Mouse (Mus musculus): ENCODE data around the gene Ms4a10. TPM values are rescaled to one million over a fixed set of nuclear protein-coding genes. Genes with fewer than 3 reads are reported as not detected.

Gene Ms4a10
- not detected for total RNA-seq (2021)
- long read RNA-seq, result 0 reads

DNA sequence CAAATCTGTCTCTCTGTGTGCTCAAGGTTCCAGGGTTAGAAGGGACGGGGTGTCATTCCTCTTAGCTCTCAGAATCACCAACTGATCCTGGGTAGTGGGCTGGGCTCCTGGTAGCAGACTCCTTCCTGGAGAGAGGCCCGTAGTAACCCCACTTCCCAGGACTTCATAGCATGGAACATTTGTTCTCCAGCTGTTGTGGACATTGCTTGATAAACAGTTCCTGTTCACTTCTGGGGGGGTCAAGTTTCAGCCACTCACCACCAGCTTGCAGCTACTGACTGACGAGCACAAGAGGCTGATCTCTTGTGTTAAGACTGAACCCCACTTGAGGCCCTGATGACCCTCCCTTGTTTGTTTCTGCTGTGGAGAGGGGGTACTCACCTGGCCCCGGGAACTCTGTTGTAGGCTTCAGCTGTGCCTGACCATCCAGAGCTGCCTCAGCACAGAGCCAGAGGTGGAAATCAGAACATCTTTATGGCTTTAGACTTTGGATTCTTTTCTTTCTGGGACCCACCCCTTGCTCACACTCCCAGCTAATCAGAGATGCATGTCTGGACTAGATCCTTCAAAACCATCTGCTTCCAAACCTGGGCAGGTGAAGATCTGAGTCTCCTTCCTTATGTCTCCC is at the start of gene Ms4a10:
Ms4a10 (minus strand) TSS at position 433 of the 628 bp plus-strand sequence.
- no peak for DNase-seq (ENCODE audit: low spot score in 2 of 2)

DNA sequence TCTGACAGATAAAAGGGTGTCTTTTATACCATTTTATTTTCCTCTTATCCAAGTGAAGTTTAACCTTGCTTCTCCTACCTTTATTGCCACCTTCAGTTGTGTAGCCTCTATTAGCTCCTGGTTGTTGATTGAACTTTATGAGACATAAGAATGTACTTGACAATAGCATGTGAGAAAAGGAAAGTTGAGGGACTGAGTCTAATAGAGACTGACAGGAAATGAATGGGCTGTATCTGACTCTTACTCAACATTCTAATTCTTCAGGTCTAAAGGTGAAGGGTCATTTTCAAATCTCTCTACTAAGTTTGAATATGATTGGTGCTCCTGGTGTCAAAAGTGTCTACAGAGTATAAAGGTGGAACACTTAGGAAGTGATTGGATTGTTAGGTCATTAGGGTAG is 47.9 kb upstream of the Ms4a10 start:
- no peak for DNase-seq (ENCODE audit: low spot score in 2 of 2)

DNA sequence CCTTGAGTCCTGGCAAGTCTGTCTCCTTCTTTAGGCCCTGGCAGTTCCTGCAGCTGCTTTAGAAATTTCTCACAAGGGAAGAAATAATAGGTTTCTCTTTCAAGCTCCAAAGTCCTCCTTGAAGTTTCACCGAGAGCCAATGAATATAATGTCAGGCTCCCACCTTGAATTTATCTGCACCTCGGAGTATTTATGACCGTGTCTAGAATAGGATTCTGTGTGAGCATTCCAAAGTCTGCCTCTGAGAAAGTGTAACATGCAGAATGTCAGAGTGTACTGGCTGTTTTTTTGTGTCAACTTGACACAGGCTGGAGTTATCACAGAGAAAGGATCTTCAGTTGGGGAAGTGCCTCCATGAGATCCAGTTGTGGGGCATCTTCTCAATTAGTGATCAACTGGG is 43.4 kb upstream of the Ms4a10 start, which contains the start of gene Ms4a18:
Ms4a18 (minus strand) TSS at position 141 of the 400 bp plus-strand sequence.
- DNase-seq (ENCODE audit: low spot score in 2 of 2), result no peak

DNA sequence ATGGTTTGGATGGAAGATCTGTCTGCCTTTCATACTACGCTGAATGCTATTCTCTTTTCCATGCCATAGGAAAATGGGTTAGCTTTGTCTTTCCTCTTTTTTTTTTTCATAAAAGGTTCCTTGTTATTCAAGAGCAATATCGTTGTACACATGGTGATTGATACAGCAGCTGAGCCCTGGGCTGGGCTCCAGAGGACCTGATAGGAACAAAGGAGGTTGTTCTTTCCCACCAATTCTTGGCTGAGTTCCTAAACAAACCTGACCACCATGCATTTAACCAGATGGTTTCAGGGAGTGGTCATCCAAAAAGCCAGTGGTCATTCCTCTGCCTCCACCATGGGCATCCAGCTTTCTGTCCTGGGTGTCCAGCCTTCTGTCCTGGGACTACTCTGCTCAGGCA is 42.8 kb upstream of the Ms4a10 start:
- DNase-seq (ENCODE audit: low spot score in 2 of 2), result no peak

DNA sequence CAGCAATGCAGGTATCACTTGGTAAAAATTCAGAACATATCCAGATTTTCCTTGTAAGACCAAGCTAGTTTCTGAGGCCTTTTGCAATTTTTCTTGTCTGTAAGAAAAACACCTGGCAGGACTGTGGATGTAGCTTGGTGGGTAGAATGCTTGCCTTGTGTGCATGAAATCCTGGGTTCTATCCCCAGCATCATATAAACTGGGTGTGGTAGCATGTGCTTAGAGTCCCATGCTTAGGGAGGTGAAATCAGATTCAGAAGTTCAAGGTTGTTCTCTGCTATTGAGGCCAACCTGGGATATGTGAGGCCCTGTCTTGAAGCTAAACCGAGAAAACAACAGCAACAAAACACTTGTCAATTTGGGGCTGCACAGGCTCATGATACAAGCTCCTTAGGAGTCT is 41.5 kb upstream of the Ms4a10 start:
- no peak for DNase-seq (ENCODE audit: low spot score in 2 of 2)

DNA sequence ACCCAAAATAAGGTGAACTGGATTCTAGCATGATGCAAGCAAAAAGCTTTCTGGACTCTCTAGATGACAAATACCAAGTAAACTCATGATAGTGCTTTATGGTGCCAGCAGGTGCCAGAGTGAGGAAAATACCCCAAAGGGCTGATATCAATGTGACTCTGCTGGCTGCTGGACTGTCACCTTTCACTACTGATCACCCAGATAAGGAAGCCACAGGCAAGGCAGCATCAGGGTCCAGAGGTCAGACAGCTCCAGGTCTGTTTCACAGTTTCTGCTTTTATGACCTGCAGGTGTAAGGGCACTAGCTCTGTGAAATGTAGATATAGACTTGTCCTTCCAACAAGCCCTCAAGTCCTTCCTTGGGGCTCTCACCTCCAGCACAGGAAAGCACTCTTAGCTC is 41.0 kb upstream of the Ms4a10 start:
- no peak for DNase-seq (ENCODE audit: low spot score in 2 of 2)

DNA sequence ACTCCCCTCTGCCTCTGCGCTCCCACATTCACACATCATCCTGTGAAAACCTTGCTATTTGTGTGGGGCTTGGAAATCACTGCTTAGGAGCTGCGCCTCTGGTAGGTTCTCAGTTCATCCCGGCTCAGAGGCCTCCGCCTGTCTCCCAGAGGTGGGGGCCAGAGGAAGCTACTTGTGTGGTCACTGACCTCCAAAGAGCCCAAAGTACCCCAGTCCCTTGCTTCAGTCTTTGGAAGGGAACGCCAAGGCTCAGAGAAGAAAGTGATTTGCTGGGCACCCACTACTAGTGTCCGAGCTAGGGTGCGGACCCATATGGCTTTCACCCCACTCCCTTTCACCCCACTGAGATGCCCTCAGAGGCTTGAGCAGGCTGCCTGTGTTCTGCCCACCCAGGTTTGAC is 18.7 kb upstream of the Ms4a10 start, which contains the start of gene Ms4a15:
Ms4a15 (minus strand) TSS at position 101 of the 400 bp plus-strand sequence.
- no peak for DNase-seq (ENCODE audit: low spot score in 2 of 2)

DNA sequence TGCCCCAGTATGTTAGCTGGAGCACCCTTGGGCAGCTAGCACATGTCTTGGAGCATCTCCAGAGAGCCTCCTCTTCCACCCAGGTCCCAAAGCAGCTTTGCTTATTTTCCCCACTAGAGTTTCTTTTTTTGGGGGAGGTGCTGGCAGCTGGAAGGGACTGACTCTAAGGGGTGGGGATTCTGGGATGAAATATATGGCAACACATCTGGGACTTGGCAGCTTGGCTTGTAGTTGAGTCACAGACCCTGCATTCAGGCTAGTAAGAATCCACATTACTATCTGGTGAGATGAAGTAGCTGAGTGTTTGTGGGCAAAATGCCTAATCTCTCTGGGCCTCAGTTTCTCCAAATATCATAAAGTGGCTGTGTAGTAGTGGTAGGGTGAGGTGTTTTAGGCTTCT is 17.4 kb upstream of the Ms4a10 start:
- no peak for DNase-seq (ENCODE audit: low spot score in 2 of 2)

DNA sequence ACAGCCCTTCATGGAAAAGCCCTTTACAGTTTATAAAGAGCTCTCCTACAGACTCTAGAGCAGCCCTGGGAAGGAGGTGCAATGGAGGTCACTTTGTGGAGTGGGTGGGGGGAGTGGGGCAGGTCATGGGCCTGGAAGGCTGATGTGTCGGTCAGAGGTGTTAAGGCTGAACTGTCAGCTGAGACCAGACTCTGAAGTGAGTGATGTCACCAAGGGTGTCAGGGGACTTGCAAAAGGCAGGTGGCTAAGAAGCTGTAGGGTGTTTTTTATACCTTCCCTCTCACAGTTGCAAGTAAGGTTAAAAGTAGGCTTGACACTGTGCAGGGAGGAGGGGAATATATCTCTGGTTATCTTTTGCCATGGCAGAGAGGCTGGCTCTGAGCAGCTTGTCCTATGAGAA is 16.3 kb upstream of the Ms4a10 start:
- no peak for DNase-seq (ENCODE audit: low spot score in 2 of 2)

DNA sequence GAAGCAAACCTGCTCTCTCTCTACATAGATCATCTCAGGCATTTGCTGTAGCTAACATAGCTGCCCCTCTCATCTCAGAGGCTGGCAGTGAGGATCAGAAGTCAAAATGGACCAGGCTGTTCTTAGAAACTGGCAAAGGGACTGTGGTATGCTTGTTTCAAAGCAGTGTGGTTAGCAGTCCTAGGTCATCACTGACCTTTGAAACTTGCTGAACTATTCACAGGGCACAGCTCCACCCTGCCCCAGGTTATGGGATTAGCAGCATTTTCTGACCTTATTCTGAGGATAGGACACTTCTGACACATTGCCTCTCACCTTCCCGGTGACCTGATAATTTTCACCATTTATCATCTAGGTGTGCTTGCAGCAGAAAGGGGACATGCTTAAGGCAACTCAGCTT is 14.1 kb upstream of the Ms4a10 start:
- no peak for DNase-seq (ENCODE audit: low spot score in 2 of 2)

DNA sequence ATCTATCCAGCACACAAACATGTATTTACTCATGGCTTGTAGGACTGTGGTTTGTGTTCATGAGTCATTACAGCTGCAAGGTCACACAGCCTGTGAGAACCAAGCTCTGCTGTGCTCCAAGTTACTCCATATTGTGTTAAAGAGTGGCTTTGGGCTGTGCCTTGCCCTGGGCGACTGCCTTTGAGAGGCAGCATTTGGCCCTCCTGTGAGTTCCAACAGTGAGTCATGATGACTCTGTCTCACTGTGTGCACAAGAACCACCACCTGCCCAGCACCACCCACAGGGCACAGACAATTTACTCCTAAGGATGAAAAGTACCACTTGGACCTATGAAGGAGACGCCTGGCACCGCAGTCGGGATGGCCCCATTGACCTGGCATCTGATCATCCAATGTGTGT is 11.4 kb upstream of the Ms4a10 start:
- DNase-seq (ENCODE audit: low spot score in 2 of 2), result no peak

DNA sequence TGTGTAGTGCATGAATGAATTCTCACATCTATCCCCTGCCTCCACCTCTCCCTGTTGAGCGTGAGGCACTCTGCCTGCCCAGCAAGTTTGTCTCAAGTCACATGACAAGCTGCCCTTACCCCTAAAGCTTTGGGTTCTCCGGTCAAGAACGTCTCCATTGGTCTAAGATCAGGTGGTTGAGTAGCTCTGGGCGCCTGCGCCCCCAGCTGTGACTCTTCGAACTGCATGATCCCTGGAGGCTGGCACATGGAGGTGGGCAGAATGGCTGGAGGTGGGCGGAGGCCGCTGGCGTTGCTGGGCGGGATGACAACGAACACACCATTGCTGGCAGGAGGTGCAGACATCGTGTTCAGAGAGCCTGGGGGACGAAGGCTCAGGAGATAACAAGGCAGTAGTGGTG is 10.1 kb upstream of the Ms4a10 start:
- DNase-seq (ENCODE audit: low spot score in 2 of 2), result no peak

DNA sequence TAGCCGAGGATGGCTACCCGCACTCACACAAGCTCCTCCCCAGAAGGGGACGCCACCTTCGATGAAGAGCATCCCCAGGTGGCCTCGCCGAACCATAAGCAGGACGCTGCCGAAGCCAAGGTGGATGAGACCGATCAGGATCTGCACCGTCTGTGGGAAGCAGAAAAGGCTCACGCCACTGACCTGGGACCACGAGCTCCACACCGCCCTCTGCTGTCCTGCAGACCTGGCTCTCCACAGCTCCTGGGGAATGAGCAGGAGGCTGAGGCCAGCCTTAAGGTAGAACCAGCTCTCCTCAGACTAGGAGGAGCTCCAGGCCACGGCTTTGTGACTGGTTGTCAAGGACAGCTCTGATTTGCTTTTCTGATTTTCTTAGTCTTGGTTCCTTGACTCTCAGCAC is 8.7 kb upstream of the Ms4a10 start:
- peak; percentile 30 to 31 for DNase-seq (ENCODE audit: low spot score in 2 of 2)

DNA sequence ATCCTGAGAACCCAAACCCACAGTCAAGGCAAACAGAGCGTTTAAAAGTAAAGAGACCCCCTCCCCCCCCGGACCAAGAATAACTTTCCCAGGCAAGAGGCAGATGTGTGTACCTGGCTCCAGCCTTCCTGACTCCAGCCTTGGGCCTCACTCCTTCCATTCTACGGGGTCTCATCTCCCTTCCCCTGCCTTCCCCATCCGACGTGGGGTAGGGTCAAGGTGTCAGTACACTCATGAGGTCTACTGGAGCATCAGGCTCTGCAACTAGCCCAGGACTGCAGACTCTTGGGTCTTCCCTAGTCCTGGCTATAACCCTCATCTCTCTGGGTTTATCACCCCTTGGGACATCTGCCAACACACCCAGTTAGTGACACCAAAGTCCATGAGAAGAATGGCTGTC is 5.7 kb upstream of the Ms4a10 start:
- DNase-seq (ENCODE audit: low spot score in 2 of 2), result no peak

DNA sequence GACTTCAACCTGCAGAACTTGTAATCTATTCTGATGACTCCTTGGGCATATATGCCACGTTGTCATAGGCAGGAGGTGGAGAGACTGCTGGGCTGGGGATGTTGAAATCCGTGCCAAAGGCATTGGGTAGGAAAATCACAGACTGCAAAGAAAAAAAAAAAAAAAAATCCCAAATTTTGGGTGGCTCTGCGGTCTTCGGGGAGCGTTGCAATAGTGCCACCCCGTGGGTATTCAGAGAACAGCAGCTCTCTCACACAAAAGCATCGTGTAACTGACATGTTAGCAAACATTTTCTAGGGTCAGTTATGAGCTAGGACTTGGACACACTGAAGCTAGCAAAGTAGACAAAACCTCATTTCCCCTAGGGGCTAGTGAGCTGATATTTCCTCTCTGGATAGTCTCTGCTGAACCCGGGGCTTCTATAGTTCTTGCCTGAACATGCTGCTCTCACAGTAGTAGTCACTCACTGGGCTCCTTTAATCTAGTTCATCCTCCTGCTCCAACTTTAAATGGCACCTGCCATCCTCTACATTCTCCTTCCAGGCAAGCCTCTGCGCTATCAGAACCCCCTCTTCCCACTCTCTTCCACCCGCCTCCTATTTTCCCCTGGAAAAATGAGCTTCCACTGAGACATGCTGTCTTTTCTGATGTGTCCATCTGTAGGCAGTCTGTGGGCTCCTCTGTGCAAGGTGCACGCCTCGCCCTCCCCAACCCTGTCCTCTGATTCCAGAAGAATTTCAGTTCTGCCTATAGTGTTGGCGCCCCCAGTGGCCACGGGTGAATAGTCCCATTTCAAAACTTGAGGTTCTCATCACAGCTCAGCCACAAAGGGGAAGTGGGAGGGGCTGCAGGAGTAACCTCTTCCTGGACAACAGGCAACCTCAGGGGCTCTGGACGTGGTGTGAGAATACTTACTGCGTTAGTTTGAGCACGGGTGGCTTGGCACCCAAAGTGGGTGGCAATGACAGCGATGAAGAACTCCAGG is 5.0 kb upstream of the Ms4a10 start:
- peak; percentile 78 to 85 for DNase-seq (ENCODE audit: low spot score in 2 of 2)

DNA sequence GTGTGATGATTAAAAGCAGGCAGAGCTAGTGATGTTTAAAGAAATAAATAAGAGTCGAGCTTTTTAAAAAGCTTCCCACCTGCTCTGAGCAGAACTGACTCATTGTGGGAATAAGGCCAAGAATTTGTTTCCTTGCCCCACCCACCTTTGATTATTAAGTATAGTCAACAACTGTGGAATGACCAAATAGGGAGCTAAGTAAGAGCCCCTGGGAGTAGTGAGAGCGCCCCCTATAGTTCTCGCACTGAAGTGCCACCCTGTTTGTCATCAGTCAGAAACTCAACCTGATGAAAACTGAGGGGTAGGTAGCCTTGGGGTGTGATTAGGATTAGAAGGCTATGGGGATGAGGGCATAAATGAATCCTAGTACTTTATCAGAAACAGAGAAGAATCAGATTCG is 1.8 kb upstream of the Ms4a10 start:
- DNase-seq (ENCODE audit: low spot score in 2 of 2), result no peak

DNA sequence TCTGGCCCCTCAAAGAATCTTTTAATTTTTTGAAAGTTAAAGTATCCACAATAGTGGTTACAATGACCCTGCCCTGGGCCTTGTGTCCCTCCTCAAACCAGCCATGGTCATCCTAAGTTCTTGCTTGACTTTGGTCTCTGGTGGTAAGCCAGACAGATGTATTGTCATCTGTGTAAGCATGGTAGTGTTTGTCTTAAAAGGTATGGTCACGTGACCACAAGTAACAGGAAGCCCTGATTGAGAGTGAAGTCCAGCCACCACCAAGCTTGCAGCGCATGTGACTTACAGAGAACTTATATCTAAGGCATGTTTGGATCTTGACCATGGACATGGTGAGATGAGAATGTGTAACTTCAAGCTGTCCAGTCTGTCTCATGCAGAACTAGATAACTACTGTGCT is 717 bp upstream of the Ms4a10 start:
- no peak for DNase-seq (ENCODE audit: low spot score in 2 of 2)

DNA sequence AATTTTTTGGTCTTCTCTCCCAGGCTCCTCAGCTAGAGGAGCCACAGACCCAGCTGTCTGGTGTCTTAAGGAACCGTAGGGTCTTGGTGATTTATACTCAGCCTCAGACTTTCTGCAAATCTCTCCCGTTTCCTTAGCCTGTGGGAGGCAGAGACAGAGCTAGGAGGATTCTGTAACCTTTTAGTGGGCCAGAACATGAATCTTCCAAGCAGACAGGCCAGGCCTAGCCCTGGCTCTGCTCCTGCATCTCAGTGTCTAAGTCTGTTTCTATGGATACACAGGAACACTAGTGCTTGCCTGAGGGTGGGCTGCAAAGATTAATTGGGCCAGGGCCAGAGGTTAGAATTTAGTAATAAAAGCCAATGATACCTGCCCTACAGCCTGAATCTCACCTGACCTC is 1.3 kb downstream of the Ms4a10 start:
- no peak for DNase-seq (ENCODE audit: low spot score in 2 of 2)

DNA sequence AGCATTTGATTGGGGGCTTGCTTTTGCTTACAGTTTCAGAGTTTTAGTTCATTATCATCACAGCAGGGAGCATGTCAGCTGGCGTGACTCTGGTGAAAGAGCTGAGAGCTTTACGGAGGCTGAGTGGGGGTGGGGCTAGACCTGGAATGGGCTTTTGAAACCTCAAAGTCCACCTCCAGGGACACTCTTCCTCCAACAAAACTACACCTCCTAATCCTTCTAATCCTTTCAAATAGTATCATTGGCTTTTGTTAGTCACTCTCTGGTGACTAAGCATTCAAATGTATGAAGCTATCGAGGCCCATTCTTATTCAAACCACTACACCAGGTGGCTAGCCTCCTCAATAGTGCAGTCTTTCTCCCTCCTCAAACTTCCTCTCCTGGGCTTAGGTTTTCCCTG is 1.8 kb downstream of the Ms4a10 start:
- no peak for DNase-seq (ENCODE audit: low spot score in 2 of 2)

DNA sequence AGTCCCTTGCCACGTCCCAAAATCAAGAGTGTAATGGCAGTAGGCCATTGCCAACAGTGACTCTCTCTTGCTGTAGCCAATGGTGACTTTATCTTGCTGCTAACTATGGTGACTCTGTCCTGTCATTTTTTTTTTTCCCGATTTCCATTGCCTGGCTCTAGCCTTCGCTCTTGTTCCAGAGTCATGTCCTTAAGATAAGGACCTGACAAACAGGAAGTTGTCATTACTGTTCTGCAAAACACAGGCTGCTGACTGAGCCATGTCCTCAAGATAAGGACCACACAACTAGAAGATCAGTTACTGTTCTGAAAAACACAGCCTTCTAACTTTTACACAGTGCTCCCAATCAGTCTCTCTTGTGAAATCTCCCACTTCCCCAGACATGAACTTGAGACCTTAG is 4.0 kb downstream of the Ms4a10 start:
- DNase-seq (ENCODE audit: low spot score in 2 of 2), result no peak

DNA sequence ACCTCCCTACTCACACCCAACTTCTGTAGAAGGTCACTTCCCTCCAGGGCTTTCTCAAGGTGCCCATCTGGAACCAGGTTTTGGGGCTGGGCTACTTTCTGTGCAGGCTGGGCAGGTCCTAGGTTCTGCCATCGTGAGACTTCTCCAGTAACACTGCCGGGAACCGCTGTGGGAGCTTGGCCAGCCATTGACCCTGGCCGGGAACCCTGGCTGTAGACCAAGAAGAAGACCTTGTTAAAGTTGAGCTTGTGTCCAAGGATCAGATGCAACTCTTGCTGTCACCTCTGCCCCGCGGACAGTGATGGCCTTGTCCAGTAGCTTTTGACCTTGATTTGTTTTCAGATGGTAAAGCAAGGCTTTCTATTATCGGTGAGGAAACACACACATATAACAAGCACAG is 5.9 kb downstream of the Ms4a10 start:
- no peak for DNase-seq (ENCODE audit: low spot score in 2 of 2)

DNA sequence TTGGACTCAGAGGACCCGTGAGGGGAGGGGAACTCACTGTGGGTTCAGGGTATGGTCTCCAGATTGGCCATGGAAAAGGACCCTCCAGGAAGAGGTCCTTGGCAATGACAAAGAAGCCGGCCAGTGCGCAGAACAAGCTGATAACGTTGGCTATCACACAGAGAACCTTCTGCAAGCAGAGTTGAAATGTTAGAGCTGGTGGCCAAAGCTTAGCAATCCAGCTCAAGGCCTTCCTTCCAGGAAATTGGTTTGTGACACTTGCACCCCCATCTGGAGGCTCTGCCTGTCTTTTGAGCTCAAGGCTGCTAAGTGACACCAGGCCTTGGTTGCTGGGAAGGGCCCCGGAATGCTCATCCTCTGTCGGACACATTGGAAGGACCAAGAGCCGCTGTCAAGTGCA is 8.7 kb downstream of the Ms4a10 start:
- no peak for DNase-seq (ENCODE audit: low spot score in 2 of 2)

DNA sequence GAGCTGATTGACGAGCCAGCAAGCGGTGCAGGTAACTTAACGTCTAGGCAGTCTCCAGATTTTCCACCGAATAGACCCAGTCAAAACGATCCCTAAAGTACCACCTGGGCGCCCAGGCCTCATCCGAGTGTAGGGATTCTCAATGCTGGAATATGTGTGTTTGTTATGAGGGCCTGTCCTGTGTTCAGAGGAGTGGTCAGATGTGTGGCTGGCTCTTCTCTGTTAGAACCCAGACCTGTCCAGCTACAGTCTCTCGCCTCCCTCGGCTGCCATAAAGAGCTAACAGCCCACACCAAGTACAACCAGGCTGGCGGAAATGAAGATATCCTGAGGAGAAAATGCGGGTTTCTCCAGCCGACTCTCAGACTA is 14.5 kb downstream of the Ms4a10 start:
- no peak for DNase-seq (ENCODE audit: low spot score in 2 of 2)

Data from layer of hippocampus, postnatal 10 days (tissue).